In the genomic region with DNA sequence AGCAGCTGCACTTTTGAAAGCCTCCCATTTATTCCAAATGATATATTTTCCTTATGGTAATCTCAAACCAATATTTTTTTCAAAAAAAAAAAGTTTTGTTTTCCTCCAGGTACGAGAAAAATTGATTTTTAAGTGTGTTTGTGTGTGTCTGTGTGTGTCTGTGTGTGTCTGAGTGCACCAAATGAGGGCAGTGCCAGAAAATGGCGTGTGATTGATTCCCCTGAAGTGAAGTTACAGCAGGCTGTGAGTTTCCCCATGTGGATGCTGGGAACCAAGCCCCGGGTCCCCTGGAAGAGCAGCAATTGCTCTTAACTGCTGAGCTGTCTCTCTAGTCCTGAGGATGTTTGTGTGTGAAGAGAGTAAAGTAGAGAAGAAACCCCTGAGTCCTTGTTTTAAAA, we compare ENCODE assay signal across 9 mouse cellular contexts. TPM values are rescaled to one million over a fixed set of nuclear protein-coding genes. Genes with fewer than 3 reads are reported as not detected.
DNase-seq lines count a peak whose midpoint lies in the region; ATAC-seq and TF ChIP-seq lines count a peak whose summit lies in the region.
"Had no signal": no experiment of that assay in that cellular context is flagged by ENCODE, and none has a peak within 500 bp of the region (broad histone marks: within the 10 kb centered on the region; RNA-seq: fewer than 3 reads in every experiment).

No protein-coding gene starts in this region.

- no peak for TF ChIP-seq CTCF in lung, adult 2 months (IDR thresholded peaks at IDR 0.05; ENCODE audit: insufficient read depth, low read length)
- TF ChIP-seq CTCF in olfactory bulb, adult 2 months (IDR thresholded peaks at IDR 0.05; ENCODE audit: insufficient read depth, low read depth, low read length) = no peak

- no peak for DNase-seq in lung, adult 2 months
- DNase-seq in limb, embryonic 11.5 days (ENCODE audit: low spot score) = peak; percentile 31
- no peak for DNase-seq in cerebellum, adult 9-10 months
- no peak for DNase-seq in kidney, postnatal 4 days

- H3K4me3 ChIP-seq in lung, embryonic 15.5 days = peak overlapping the region; percentile 69
- no peak overlapping the region for H3K4me3 ChIP-seq in lung, adult 2 months (replicated peaks; ENCODE audit: extremely low read depth, low read depth, low read length)
- peak overlapping the region; percentile 89 for H3K4me3 ChIP-seq in embryonic facial prominence, embryonic 13.5 days
- peak overlapping the region; percentile 86 for H3K4me3 ChIP-seq in limb, embryonic 11.5 days (ENCODE audit: low read depth, low read length)
- H3K4me3 ChIP-seq in olfactory bulb, adult 2 months (ENCODE audit: insufficient read depth, low read depth, low read length) = peak overlapping the region; percentile 76

- TF ChIP-seq POLR2A in lung, adult 2 months (IDR thresholded peaks at IDR 0.05; ENCODE audit: borderline replicate concordance, extremely low read depth, low read depth, low read length) = no peak
- no peak for TF ChIP-seq POLR2A in olfactory bulb, adult 2 months (IDR thresholded peaks at IDR 0.05; ENCODE audit: insufficient read depth, low read depth, low read length)

- H3K27ac ChIP-seq in lung, embryonic 15.5 days = peak overlapping the region; percentile 78; the same call in 1 of the 2 replicates
- H3K27ac ChIP-seq in embryonic facial prominence, embryonic 13.5 days = peak overlapping the region; percentile 94
- H3K27ac ChIP-seq in limb, embryonic 11.5 days (replicated peaks; ENCODE audit: low read depth, low read length) = no peak overlapping the region
- H3K27ac ChIP-seq in olfactory bulb, adult 2 months (ENCODE audit: insufficient read depth, low read depth, low read length) = no peak overlapping the region

- 4% methylated on average over 3 of the region's 3 CpGs for WGBS in lung, embryonic 15.5 days
- 11% methylated on average over 3 of the region's 3 CpGs for WGBS in lung, adult 2 months
- 13% methylated on average over 3 of the region's 3 CpGs for WGBS in embryonic facial prominence, embryonic 13.5 days
- 18% methylated on average over 3 of the region's 3 CpGs for WGBS in limb, embryonic 11.5 days
- 4% methylated on average over 3 of the region's 3 CpGs for WGBS in olfactory bulb, adult 2 months

- peaks cover 22% of the 10 kb centered on the region for H3K4me1 ChIP-seq in lung, embryonic 15.5 days
- H3K4me1 ChIP-seq in lung, adult 2 months (ENCODE audit: control insufficient read depth, insufficient read depth, low read length) = peaks cover 9% of the 10 kb centered on the region; the same call in 1 of the 2 replicates
- H3K4me1 ChIP-seq in embryonic facial prominence, embryonic 13.5 days = peaks cover 20% of the 10 kb centered on the region
- 0 out of 2 replicates have a peak, but pooled peaks cover 2% of the 10 kb centered on the region for H3K4me1 ChIP-seq in limb, embryonic 11.5 days (ENCODE audit: control insufficient read depth, insufficient read depth, low read length)
- 0 out of 2 replicates have a peak, but pooled peaks cover 2% of the 10 kb centered on the region for H3K4me1 ChIP-seq in olfactory bulb, adult 2 months (ENCODE audit: control insufficient read depth, insufficient read depth, low read length)

- no peaks in the 10 kb centered on the region for H3K27me3 ChIP-seq in lung, embryonic 15.5 days
- H3K27me3 ChIP-seq in embryonic facial prominence, embryonic 13.5 days = no peaks in the 10 kb centered on the region
- H3K27me3 ChIP-seq in limb, embryonic 11.5 days (ENCODE audit: control insufficient read depth, insufficient read depth, low read length) = no peaks in the 10 kb centered on the region

- peak overlapping the region; percentile 81 for H3K9ac ChIP-seq in lung, embryonic 15.5 days
- H3K9ac ChIP-seq in embryonic facial prominence, embryonic 13.5 days = peak overlapping the region; percentile 92
- H3K9ac ChIP-seq in limb, embryonic 11.5 days (ENCODE audit: low read length) = peak overlapping the region; percentile 87

- H3K9me3 ChIP-seq in lung, embryonic 15.5 days = no peaks in the 10 kb centered on the region
- H3K9me3 ChIP-seq in embryonic facial prominence, embryonic 13.5 days = no peaks in the 10 kb centered on the region
- no peaks in the 10 kb centered on the region for H3K9me3 ChIP-seq in limb, embryonic 11.5 days (ENCODE audit: control insufficient read depth, low read length)

- peak overlapping the region; percentile 66 for H3K4me2 ChIP-seq in lung, embryonic 15.5 days
- H3K4me2 ChIP-seq in embryonic facial prominence, embryonic 13.5 days = peak overlapping the region; percentile 74
- H3K4me2 ChIP-seq in limb, embryonic 11.5 days (ENCODE audit: low read depth, severe bottlenecking) = peak overlapping the region; percentile 72

- no peak for ATAC-seq in lung, embryonic 15.5 days (ENCODE audit: borderline replicate concordance, extremely low read depth, low FRiP score, low TSS enrichment)
- ATAC-seq in embryonic facial prominence, embryonic 13.5 days (ENCODE audit: insufficient number of reproducible peaks, insufficient read depth, low FRiP score, low TSS enrichment, low read depth) = no peak
- no peak for ATAC-seq in limb, embryonic 11.5 days (ENCODE audit: insufficient number of reproducible peaks, low FRiP score, low TSS enrichment, low read depth)
- ATAC-seq in megakaryocyte-erythroid progenitor cell, adult 5-6 weeks (replicated peaks; ENCODE audit: low FRiP score, low TSS enrichment, poor library complexity, severe bottlenecking) = no peak

- H3K36me3 ChIP-seq in lung, embryonic 15.5 days = no peaks in the 10 kb centered on the region
- H3K36me3 ChIP-seq in embryonic facial prominence, embryonic 13.5 days = no peaks in the 10 kb centered on the region
- H3K36me3 ChIP-seq in limb, embryonic 11.5 days (ENCODE audit: control insufficient read depth, insufficient read depth, low read length) = no peaks in the 10 kb centered on the region

RNA-seq across cellular contexts. Expression of gene A430033K04Rik, which starts 0.8 kb away (rescaled TPM):
- polyA plus RNA-seq in lung, embryonic 15.5 days (2015; fragmentation: Nextera tagmentation; extraction: Ambion mirVana) = 14.5 and 15.7 TPM in 2 replicates
- polyA plus RNA-seq in lung, adult 2 months (2012; rRNA removed) = 2.0 and 2.5 TPM in 2 replicates
- 17.9 and 20.4 TPM in 2 replicates for polyA plus RNA-seq in embryonic facial prominence, embryonic 13.5 days (2015; fragmentation: Nextera tagmentation; extraction: Ambion mirVana)
- polyA plus RNA-seq in limb, embryonic 11.5 days (2014; fragmentation: Nextera tagmentation; extraction: Ambion mirVana) = 14.2 and 16.6 TPM in 2 replicates
- polyA plus RNA-seq in olfactory bulb, adult 2 months (2012; ENCODE audit: insufficient read depth, insufficient read length, low replicate concordance, missing spikeins) = not detected in 2 replicates
- 10.4 and 20.4 TPM in 2 replicates for total RNA-seq in megakaryocyte-erythroid progenitor cell, adult 5-6 weeks (2014; fragmentation: Nextera tagmentation)
- total RNA-seq in megakaryocyte-erythroid progenitor cell, adult 5-6 weeks (2017) = 15.2 and 23.7 TPM in 2 replicates

RNA-seq across cellular contexts. Expression of gene Zfp68, which starts 3.9 kb away (rescaled TPM):
- 69.5 and 79.3 TPM in 2 replicates for polyA plus RNA-seq in lung, embryonic 15.5 days (2015; fragmentation: Nextera tagmentation; extraction: Ambion mirVana)
- 6.3 and 8.2 TPM in 2 replicates for polyA plus RNA-seq in lung, adult 2 months (2012; rRNA removed)
- polyA plus RNA-seq in embryonic facial prominence, embryonic 13.5 days (2015; fragmentation: Nextera tagmentation; extraction: Ambion mirVana) = 79.3 and 88.4 TPM in 2 replicates
- polyA plus RNA-seq in limb, embryonic 11.5 days (2014; fragmentation: Nextera tagmentation; extraction: Ambion mirVana) = 77.6 and 77.8 TPM in 2 replicates
- polyA plus RNA-seq in olfactory bulb, adult 2 months (2012; ENCODE audit: insufficient read depth, insufficient read length, low replicate concordance, missing spikeins) = not detected in 2 replicates
- total RNA-seq in megakaryocyte-erythroid progenitor cell, adult 5-6 weeks (2014; fragmentation: Nextera tagmentation) = 22.6 and 27.5 TPM in 2 replicates
- 54.6 and 76.1 TPM in 2 replicates for total RNA-seq in megakaryocyte-erythroid progenitor cell, adult 5-6 weeks (2017)

RNA-seq across cellular contexts. Expression of gene 1700123K08Rik, which starts 59.0 kb away (rescaled TPM):
- not detected in 2 replicates for polyA plus RNA-seq in lung, embryonic 15.5 days (2015; fragmentation: Nextera tagmentation; extraction: Ambion mirVana)
- not detected in 2 replicates for polyA plus RNA-seq in lung, adult 2 months (2012; rRNA removed)
- polyA plus RNA-seq in embryonic facial prominence, embryonic 13.5 days (2015; fragmentation: Nextera tagmentation; extraction: Ambion mirVana) = not detected in 2 replicates
- not detected in 2 replicates for polyA plus RNA-seq in limb, embryonic 11.5 days (2014; fragmentation: Nextera tagmentation; extraction: Ambion mirVana)
- not detected in 2 replicates for polyA plus RNA-seq in olfactory bulb, adult 2 months (2012; ENCODE audit: insufficient read depth, insufficient read length, low replicate concordance, missing spikeins)
- total RNA-seq in megakaryocyte-erythroid progenitor cell, adult 5-6 weeks (2014; fragmentation: Nextera tagmentation) = not detected in 2 replicates
- total RNA-seq in megakaryocyte-erythroid progenitor cell, adult 5-6 weeks (2017) = not detected in 2 replicates
- total RNA-seq: common myeloid progenitor, adult 5-6 weeks had no signal

Comparison
In these comparisons a context has a peak if more than half of its experiments do, and no peak if none do; other contexts are left out.
1. H3K27ac ChIP-seq: peak in lung, embryonic 15.5 days (single experiment) and embryonic facial prominence, embryonic 13.5 days (single experiment); none in limb, embryonic 11.5 days (single experiment) and olfactory bulb, adult 2 months (single experiment).
2. Peak in every context shown above with its lines, with median percentiles within 50 percentile points of each other: H3K4me2 ChIP-seq and H3K9ac ChIP-seq.